Mouse (Mus musculus): ENCODE data around the gene Gdf7. TPM values are rescaled to one million over a fixed set of nuclear protein-coding genes. Genes with fewer than 3 reads are reported as not detected.

Gene Gdf7
- polyA plus RNA-seq, 1 experiment from 2014 or later = 2.1 TPM

DNA sequence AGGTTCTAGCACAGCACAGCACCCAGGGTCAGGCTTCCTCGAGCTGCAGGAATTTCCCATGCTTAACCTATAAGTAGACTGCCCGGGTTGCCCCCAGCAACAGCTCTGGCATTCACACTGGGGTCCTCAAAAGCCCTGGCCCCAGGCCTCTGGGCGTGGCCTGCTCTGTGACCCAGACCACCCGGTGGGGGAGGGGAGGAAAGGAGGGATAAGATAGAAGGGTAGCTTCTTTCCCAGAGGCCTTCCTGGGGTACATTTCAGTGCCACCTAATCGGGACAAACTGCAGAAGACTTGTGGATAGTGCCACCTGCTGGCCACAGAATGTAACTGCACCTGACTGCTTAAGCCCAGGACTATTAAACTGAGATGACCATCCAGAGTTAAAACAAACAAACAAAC is 4.7 kb upstream of the Gdf7 start:
- no peak overlapping the region for H3K9ac ChIP-seq
- no peaks in the 10 kb centered on the region for H3K9me3 ChIP-seq
- no peak overlapping the region for H3K4me3 ChIP-seq
- WGBS = 4% methylated on average over 5 of the region's 5 CpGs
- no peak overlapping the region for H3K27ac ChIP-seq
- ATAC-seq (ENCODE audit: insufficient number of reproducible peaks, insufficient read depth, low FRiP score, low TSS enrichment, low read depth) = no peak
- peaks cover 66% of the 10 kb centered on the region for H3K27me3 ChIP-seq
- H3K4me1 ChIP-seq = peaks cover 35% of the 10 kb centered on the region
- 0 out of 2 replicates have a peak overlapping the region, but pooled peaks have one; percentile 14 for H3K4me2 ChIP-seq
- no peaks in the 10 kb centered on the region for H3K36me3 ChIP-seq

DNA sequence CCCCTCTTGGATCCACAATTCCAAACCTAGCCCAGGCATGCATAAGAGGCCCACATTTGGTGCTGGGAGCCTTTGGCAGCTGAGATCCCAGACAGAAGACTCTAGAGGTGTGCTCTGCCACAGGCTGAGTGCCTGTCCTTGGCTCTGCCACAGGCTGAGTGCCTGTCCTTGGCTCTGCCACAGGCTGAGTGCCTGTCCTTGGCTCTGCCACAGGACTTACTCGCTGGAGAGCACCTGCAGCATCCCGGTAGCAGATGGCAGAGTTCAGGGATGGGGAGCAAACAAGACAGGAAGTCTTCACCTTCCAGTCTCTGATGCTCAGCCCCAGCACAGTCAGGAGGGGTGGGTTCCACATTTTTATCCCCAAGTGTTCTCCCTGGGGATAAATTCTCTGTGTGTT is 3.5 kb upstream of the Gdf7 start:
- no peaks in the 10 kb centered on the region for H3K36me3 ChIP-seq
- no peak overlapping the region for H3K4me3 ChIP-seq
- no peak overlapping the region for H3K9ac ChIP-seq
- H3K4me2 ChIP-seq = no peak overlapping the region
- ATAC-seq (ENCODE audit: insufficient number of reproducible peaks, insufficient read depth, low FRiP score, low TSS enrichment, low read depth) = no peak
- H3K27me3 ChIP-seq = peaks cover 66% of the 10 kb centered on the region
- H3K4me1 ChIP-seq = peaks cover 37% of the 10 kb centered on the region
- H3K27ac ChIP-seq = no peak overlapping the region
- no peaks in the 10 kb centered on the region for H3K9me3 ChIP-seq
- WGBS = 40% methylated on average over 2 of the region's 2 CpGs

DNA sequence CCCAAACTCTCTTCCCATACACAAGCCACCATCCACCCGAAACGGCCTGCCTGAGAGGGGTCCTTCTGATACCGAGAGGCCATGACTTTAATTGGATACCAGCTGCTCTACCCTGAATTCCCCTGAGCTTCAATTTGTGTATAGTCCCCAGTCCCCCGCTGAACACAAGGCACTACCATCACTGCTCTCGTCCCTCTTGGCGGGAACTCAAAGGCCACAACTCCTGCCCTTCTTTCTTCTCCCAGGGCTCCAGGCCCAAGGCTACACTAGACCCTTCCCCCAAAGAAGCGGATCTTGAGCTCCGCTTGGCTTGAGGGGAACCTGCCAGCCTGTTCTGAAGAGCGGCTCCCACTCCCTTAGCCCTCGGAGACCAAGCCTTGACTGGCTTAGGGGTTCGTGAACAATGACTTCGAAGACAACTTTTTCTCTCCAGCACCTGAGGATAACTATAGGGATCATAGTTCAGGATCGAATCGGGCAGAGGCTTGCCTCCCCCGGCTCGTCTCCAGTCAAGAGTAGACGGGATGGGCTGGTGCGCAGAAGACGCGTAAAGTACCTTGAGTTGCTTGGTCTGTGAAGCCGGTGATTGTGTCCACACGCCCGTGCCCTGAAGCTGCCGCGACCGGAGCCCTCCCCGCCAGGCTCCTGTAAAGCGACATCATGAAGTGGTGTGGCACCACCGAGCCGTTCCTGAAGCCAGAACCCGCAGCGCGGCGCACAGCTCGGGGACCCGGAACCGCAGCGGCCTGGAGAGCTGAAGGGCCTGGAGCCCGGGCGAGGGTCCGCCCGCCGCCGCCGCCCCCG is 541 bp downstream of the Gdf7 start:
- H3K36me3 ChIP-seq = no peaks in the 10 kb centered on the region
- peak overlapping the region; percentile 74 for H3K9ac ChIP-seq
- no peak for ATAC-seq (ENCODE audit: insufficient number of reproducible peaks, insufficient read depth, low FRiP score, low TSS enrichment, low read depth)
- peak overlapping the region; percentile 86 for H3K4me2 ChIP-seq
- H3K9me3 ChIP-seq = no peaks in the 10 kb centered on the region
- 3% methylated on average over 46 of the region's 46 CpGs for WGBS
- H3K27me3 ChIP-seq = peaks cover 97% of the 10 kb centered on the region
- H3K4me3 ChIP-seq = peak overlapping the region; percentile 60
- 0 out of 2 replicates have a peak overlapping the region, but pooled peaks have one; percentile 57 for H3K27ac ChIP-seq
- H3K4me1 ChIP-seq = peaks cover 53% of the 10 kb centered on the region

DNA sequence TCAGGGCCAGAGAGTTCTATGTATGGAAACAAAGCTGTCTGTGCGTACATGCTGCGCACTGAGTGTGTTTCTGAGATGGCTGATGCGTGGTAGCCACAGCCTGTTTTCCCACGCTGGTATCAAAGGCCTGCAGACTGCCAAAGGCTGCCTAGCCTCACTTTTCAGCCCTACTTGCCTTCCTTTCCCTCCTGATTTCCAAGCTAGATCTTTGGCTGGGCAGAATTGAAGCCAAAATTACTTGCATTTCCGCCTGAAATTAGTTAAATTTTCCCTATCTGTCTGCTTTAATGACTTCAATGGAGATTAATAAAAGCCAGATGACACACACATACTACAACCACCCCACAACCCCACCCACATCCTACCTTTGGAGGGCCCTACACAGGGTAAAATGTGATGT is 1.2 kb downstream of the Gdf7 start:
- Histone ChIP-seq H3K4me2 (peak overlapping the region; percentile 86), H3K4me1 (peaks cover 50% of the 10 kb centered on the region), H3K9me3 (no peaks in the 10 kb centered on the region), H3K4me3 (peak overlapping the region; percentile 60), H3K36me3 (no peaks in the 10 kb centered on the region), H3K27me3 (peaks cover 94% of the 10 kb centered on the region), H3K27ac (peak overlapping the region; percentile 51; the same call in 1 of the 2 replicates), H3K9ac (peak overlapping the region; percentile 74)
- no peak for ATAC-seq (ENCODE audit: insufficient number of reproducible peaks, insufficient read depth, low FRiP score, low TSS enrichment, low read depth)
- 26% methylated on average over 5 of the region's 5 CpGs for WGBS

DNA sequence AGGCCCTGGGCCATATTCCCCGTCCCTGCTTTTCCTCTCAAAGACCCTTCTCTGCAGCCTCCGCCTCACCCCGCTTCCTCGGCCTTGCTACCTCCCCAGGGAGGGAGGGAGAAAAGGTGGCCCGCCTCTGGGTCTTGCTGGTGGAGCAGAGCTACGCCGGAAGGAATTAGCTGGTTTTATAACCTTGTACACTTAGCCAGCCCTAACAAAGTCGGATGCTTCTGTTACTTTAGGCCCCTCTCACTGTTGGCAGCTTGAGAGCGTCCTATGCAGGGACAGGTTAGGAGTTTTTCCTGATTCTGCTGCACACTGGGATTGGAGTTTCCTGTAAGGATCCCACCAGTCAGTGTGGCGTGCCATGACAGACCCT is 1.7 kb downstream of the Gdf7 start:
- no peaks in the 10 kb centered on the region for H3K36me3 ChIP-seq
- peaks cover 52% of the 10 kb centered on the region for H3K4me1 ChIP-seq
- H3K9ac ChIP-seq = peak overlapping the region; percentile 74
- peak overlapping the region; percentile 51; the same call in 1 of the 2 replicates for H3K27ac ChIP-seq
- 15% methylated on average over 10 of the region's 10 CpGs for WGBS
- H3K27me3 ChIP-seq = peaks cover 94% of the 10 kb centered on the region
- no peak for ATAC-seq (ENCODE audit: insufficient number of reproducible peaks, insufficient read depth, low FRiP score, low TSS enrichment, low read depth)
- H3K4me2 ChIP-seq = peak overlapping the region; percentile 86
- no peaks in the 10 kb centered on the region for H3K9me3 ChIP-seq
- H3K4me3 ChIP-seq = peak overlapping the region; percentile 60

DNA sequence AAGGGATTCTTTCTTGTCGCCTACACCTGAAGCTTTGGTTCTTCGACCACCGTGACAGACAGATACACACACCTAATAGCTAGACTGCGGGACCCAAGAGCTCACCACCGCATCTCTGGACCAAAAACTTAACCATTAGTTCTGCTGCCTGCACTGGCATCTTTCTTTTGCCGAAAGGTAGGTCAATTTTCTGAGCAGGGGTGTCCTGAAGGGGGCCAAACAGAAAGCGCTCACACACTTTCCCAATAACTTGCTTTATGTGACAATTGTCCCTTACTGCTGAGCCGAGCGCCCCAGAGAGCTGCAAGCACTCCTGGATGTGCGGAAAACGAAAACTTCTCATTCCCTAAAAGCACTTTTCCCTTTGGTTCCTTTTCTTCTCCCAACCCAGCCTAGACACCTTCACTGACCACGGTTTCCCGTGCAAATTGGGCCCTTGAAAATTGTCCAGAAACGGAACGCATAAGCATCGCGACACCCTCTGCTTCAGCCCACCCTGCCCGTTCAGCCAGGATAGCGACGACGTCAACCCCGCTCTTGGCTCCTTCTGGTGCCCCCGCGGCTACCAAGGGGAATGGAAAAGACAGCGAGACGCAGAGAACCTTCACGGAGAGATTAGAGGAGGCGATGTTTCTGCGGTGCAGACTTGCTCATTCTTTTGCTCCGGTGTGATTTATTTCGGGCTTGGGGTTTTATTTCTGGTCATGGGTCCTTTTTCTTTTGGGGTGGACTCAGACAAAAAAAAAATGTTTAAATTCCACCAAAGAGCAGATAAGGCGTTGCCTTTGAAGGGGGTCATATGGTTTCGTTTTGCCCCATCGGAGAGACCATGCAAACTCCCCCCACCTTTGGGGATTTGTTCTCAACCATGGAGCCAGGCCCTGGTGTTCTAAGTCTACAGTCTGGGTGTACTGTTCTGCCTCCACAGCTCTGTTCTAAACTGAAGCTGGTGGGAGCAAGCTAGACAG is 2.3 kb downstream of the Gdf7 start:
- Histone ChIP-seq H3K9ac (peak overlapping the region; percentile 74), H3K4me1 (peaks cover 56% of the 10 kb centered on the region), H3K9me3 (no peaks in the 10 kb centered on the region), H3K4me2 (peak overlapping the region; percentile 86), H3K36me3 (no peaks in the 10 kb centered on the region), H3K27me3 (peaks cover 95% of the 10 kb centered on the region), H3K27ac (peak overlapping the region; percentile 51; the same call in 1 of the 2 replicates), H3K4me3 (peak overlapping the region; percentile 60)
- ATAC-seq (ENCODE audit: insufficient number of reproducible peaks, insufficient read depth, low FRiP score, low TSS enrichment, low read depth) = no peak
- WGBS = 3% methylated on average over 34 of the region's 34 CpGs

DNA sequence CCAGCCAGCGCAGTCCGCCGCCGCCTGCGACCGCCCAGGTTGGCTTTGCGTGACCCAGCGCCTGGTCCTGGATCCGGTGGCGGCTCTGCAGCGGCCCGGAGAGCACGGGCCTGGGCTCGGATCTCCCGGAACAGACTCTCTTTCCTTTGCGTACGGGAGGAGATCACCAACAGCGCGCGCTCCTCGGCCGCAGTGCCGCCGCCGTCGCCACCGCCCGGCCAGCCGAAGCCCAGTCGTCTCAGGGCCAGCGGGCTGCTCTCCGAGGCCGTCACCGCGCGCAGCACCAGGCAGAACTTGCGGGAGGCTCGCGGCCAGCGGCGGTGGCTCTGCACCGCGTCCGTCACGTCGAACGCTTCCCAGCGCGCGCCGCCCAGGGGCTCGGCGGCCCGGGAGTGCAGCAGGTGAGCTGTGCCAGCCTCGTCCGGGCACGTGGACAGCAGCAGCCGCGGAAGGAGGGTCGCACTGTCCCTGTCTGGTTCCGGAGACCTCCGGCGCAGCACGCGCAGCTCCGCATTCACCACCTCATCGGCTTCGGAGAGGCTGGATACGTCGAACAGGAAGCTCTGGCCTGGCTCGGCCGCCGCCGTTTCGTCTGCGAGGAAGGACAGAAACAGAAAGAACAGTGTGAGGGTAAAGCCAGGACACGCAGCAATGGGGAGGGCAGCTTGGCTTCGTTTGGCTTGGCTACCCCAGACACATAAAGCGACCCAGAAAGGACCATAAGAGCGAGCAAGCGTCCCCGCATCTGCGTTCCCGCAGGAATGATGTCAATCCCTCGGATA is 3.2 kb downstream of the Gdf7 start:
- H3K9me3 ChIP-seq = no peaks in the 10 kb centered on the region
- H3K27ac ChIP-seq = no peak overlapping the region
- peaks cover 56% of the 10 kb centered on the region for H3K4me1 ChIP-seq
- H3K9ac ChIP-seq = peak overlapping the region; percentile 64
- 2% methylated on average over 66 of the region's 85 CpGs for WGBS
- H3K4me2 ChIP-seq = peak overlapping the region; percentile 86
- H3K4me3 ChIP-seq = peak overlapping the region; percentile 60
- no peak for ATAC-seq (ENCODE audit: insufficient number of reproducible peaks, insufficient read depth, low FRiP score, low TSS enrichment, low read depth)
- H3K27me3 ChIP-seq = peaks cover 94% of the 10 kb centered on the region
- H3K36me3 ChIP-seq = no peaks in the 10 kb centered on the region

DNA sequence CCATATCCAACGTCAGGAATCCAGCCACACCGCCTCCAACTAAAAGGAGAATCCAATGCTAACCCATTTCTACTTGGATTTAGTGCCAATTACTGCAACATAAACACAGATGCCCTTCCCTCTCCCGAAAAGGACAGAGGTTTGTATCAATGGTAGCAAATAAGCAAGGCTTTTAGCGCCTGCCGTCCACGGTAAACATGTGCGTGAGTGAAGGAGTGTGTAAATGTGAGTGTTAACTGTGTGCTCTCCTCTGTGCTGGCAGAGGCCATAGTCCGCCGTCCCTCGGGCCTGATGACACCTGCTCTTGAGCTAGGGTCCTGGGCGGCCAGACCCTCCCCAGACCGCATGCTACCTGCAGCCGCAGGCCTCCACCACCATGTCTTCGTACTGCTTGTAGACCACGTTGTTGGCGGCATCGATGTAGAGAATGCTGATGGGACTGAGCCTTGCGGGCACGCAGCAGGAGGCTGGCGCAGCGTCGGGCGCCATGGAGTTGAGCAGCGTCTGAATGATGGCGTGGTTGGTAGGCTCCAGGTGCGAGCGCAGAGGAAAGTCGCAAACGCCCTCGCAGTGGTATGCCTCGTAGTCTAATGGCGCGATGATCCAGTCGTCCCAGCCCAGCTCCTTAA is 4.1 kb downstream of the Gdf7 start:
- Histone ChIP-seq H3K4me2 (peak overlapping the region; percentile 86), H3K27me3 (peaks cover 89% of the 10 kb centered on the region), H3K4me1 (peaks cover 55% of the 10 kb centered on the region), H3K36me3 (no peaks in the 10 kb centered on the region), H3K27ac (no peak overlapping the region), H3K4me3 (peak overlapping the region; percentile 60), H3K9me3 (no peaks in the 10 kb centered on the region), H3K9ac (peak overlapping the region; percentile 64)
- 6% methylated on average over 34 of the region's 34 CpGs for WGBS
- no peak for ATAC-seq (ENCODE audit: insufficient number of reproducible peaks, insufficient read depth, low FRiP score, low TSS enrichment, low read depth)

DNA sequence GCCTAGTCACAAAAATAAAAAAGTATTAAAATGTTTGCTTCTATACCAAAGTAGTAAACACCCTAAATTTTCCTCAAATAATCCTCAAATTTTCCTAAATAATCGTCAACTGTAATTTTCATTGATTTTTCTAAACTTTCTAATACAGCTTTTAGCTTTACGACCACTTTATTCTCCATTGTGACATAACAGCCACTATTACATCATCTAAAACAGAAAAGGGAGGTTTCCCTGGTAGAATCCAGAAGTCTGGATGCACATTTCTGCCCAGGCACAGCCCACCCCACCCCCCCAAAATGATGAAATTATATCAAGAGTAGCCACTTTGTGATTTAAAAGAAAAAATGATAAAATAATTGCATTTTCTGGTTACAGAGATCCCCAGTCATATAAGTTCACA is 5.6 kb downstream of the Gdf7 start:
- Histone ChIP-seq H3K4me1 (peaks cover 46% of the 10 kb centered on the region), H3K36me3 (no peaks in the 10 kb centered on the region), H3K27ac (no peak overlapping the region), H3K27me3 (peaks cover 74% of the 10 kb centered on the region), H3K9me3 (no peaks in the 10 kb centered on the region), H3K4me3 (no peak overlapping the region), H3K9ac (no peak overlapping the region), H3K4me2 (no peak overlapping the region)
- 83% methylated on average over 2 of the region's 2 CpGs for WGBS
- ATAC-seq (ENCODE audit: insufficient number of reproducible peaks, insufficient read depth, low FRiP score, low TSS enrichment, low read depth) = no peak

DNA sequence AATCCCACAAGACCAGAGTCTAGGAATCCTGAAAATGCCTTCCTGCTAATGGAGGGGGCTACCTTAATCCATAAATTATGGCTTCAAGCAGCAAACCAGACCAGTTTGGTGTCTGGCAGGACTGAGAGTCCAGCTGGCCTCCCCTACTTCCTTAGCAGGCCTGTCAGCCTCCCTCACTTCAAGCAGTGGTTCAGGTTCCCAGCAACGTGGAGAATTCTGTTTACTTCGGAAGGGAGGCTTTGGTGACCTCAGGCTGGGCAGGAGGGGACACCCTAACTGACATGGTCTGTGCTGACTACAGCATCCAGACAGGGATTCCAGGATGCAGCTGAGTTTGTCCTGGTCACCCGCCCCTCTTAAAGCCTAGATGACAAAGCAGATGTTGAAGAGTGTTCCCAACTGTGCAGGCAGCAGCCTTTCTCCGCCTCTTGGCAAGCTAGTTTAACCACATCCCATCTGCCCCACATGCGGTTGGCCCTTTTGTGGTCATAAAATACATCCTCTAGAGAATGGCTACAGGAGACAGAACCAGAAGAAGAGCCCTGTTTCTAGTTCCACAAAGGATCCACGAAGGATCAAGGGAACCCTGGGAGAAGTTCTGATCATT is 6.3 kb downstream of the Gdf7 start:
- Histone ChIP-seq H3K9me3 (no peaks in the 10 kb centered on the region), H3K4me3 (no peak overlapping the region), H3K36me3 (no peaks in the 10 kb centered on the region), H3K9ac (no peak overlapping the region), H3K27ac (no peak overlapping the region), H3K4me2 (no peak overlapping the region), H3K4me1 (peaks cover 42% of the 10 kb centered on the region), H3K27me3 (peaks cover 66% of the 10 kb centered on the region)
- no peak for ATAC-seq (ENCODE audit: insufficient number of reproducible peaks, insufficient read depth, low FRiP score, low TSS enrichment, low read depth)
- WGBS = 42% methylated on average over 6 of the region's 6 CpGs

Data from embryonic facial prominence, embryonic 13.5 days (tissue).